Mouse (Mus musculus): ENCODE measurements around the gene Zfp106. TPM values are rescaled to one million over a fixed set of nuclear protein-coding genes. Genes with fewer than 3 reads are reported as not detected.

Gene Zfp106
- polyA plus RNA-seq, 1 experiment from 2014 or later = 15.6 TPM

Other genes with a start within 250 kb of the Zfp106 start
- not detected in 2 replicates for gene Pla2g4f, start 249.7 kb downstream of the Zfp106 start, polyA plus RNA-seq (2015; fragmentation: Nextera tagmentation; extraction: Ambion mirVana)
- gene Vps39, start 210.7 kb downstream of the Zfp106 start, polyA plus RNA-seq (2015; fragmentation: Nextera tagmentation; extraction: Ambion mirVana) = 6.9 and 7.5 TPM in 2 replicates
- 6.1 and 7.2 TPM in 2 replicates for gene Ganc, start 159.9 kb downstream of the Zfp106 start, polyA plus RNA-seq (2015; fragmentation: Nextera tagmentation; extraction: Ambion mirVana)
- 2.7 and 3.4 TPM in 2 replicates for gene Tmem87a, start 159.7 kb downstream of the Zfp106 start, polyA plus RNA-seq (2015; fragmentation: Nextera tagmentation; extraction: Ambion mirVana)
- gene Capn3, start 107.8 kb downstream of the Zfp106 start, polyA plus RNA-seq (2015; fragmentation: Nextera tagmentation; extraction: Ambion mirVana) = 3.7 and 4.5 TPM in 2 replicates
- gene Snap23, start 3.8 kb upstream of the Zfp106 start, polyA plus RNA-seq (2015; fragmentation: Nextera tagmentation; extraction: Ambion mirVana) = 24.2 and 27.1 TPM in 2 replicates
- 9.1 and 9.7 TPM in 2 replicates for gene Haus2, start 45.5 kb upstream of the Zfp106 start, polyA plus RNA-seq (2015; fragmentation: Nextera tagmentation; extraction: Ambion mirVana)
- gene Lrrc57, start 45.7 kb upstream of the Zfp106 start, polyA plus RNA-seq (2015; fragmentation: Nextera tagmentation; extraction: Ambion mirVana) = 11.4 and 12.7 TPM in 2 replicates
- gene Stard9, start 65.3 kb upstream of the Zfp106 start, polyA plus RNA-seq (2015; fragmentation: Nextera tagmentation; extraction: Ambion mirVana) = 0.92 and 0.94 TPM in 2 replicates

Measured in liver, embryonic 16.5 days (tissue).